Mouse (Mus musculus): ENCODE measurements around the gene Ntrk3.

Ntrk3 gene

DNA sequence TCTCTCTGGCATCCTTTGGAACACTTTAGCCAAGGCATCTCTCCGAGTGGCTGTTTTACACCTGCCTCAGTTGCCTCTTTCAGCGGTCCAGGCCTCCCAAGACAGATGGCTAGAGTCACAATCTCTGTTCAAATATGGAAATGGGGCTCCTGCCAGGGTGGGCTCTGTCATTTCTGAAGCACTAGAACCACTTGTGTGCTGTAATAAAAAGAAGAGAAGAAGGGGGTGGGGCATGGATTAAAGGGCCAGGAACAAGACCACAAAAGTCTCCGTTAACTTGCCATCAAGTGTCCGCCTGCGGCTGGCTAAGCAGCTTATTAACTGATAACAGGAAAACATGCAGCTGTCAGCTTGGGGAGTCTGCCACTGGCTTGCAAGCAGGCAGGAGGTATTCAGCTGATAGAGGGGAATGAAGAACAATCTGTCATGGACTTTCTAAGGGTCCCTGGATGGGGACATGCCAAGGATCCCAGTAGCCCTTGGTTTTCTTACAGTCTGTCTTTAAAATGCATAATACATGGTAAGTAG, 304.1 kb downstream of the Ntrk3 start:
- no peak for DNase-seq

GRCm38 (mm10) chr7:78431611-78432010, 306.2 kb downstream of the Ntrk3 start:
- DNase-seq: no peak

GRCm38 (mm10) chr7:78412172-78412571, 325.6 kb downstream of the Ntrk3 start:
- DNase-seq: no peak

DNA sequence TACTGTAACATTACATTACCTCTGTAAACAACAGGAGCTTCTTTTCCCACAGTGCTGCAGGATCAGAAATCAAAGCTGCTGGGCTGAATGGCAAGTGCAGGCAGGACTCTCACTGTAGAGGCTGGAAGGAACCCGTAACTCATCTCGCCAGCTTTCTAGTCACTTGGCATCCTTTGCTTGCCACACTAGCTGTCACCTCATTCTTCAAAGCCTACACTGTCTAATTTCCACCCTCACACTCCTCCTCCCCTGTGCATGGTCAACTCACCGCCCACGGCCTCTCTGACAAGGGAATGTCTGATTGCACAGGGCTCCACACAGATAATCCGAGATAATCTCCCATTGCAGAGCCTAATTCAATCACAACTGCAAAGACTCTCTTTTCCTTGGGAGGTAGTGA, 327.8 kb downstream of the Ntrk3 start:
- no peak for DNase-seq

DNA sequence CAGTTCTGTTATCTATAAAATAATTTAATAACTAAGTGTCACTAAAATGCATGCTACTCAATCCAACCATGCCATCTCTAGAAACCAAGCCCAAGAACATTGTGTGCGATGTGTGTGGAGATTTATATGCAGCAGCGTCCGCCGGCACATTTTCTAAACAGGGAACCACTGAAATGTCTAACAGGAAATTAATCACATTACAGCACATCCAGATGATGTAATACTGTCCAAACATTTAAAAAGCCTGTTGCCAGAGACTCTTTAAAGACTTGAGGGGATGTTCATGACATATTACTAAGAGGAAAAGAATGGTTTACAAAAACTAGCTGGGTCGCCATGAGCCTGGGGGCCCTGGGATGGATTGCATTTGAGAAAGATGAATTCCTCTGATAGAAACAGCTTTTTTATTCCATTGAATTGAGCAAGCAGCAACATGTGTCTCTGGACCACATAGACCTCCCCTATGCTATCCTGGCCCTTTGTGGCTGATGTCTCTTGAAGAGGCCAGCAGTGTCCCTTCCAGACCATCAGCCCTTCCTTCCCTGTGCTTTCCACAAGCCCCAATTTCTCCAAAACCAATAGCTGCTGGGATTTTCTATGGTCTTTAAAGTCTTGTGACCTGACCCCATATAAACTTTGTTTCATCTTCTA, 331.0 kb downstream of the Ntrk3 start:
- DNase-seq: no peak

DNA sequence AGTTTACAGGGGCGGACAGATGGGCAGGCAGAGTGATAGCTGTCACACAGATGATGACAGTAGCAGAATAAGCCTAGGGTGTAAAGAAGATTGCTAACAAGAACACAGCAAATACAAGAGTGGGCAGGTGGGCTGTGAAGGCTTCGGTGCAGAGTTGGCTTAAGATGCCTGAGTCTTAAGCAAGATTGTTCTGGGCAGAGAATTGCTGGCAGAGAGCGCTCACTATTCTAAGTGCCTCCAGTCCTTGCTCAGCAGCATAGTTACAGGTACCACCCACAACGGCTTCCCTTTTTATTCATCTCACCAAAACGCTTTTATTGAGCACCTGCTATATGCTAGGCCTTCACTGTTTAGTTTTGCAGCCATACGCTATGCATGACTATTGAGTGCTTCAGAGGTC, 333.3 kb downstream of the Ntrk3 start:
- DNase-seq: no peak

DNA sequence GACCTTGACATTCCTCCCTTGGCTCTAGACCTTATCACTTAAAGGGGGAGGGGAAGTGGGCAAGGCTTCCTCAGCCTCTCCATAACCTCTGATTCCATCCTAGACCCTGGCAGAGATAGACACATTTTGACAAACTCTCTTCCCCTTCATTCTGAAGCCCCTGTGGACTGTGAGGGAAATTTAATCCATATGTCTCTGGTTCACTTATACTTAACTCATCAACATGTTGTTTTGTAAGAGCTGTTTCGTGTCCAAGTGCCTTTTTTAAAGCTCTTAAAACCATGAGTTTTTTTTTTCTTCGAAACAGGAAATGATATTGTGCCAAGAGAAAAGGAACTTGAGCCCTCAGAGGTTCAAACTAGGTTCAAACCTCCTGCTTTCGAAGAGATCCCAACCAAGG, 335.3 kb downstream of the Ntrk3 start:
- no peak for DNase-seq

- peak; percentile 28 for DNase-seq
These were observed 337.6 kb downstream of the Ntrk3 start for GRCm38 (mm10) chr7:78400219-78400618.

- DNase-seq: no peak
These were observed 339.4 kb downstream of the Ntrk3 start for GRCm38 (mm10) chr7:78398377-78398776.

GRCm38 (mm10) chr7:78397215-78397614, 340.6 kb downstream of the Ntrk3 start:
- no peak for DNase-seq

DNA sequence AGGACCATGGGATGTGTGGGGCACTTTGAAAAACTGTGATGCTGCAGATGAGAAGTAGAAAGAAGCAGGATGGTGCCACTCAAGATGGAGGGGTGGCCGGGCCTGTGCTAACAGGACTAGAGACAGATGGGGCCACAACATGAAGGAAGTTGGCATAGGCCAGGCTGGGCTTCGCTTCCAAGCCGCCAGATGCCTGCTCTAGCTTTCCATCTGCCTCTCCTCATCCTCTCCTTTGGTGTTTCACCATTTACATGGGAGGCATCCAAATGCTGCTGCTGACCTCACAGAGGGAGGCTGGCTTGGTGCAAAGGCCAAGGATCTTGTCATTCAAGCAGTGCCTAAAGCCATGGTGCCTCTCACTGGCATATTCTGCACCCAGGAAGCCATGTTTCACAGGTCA, 347.8 kb downstream of the Ntrk3 start:
- DNase-seq: peak; percentile 84

GRCm38 (mm10) chr7:78388101-78388500, 349.7 kb downstream of the Ntrk3 start:
- DNase-seq: no peak

DNA sequence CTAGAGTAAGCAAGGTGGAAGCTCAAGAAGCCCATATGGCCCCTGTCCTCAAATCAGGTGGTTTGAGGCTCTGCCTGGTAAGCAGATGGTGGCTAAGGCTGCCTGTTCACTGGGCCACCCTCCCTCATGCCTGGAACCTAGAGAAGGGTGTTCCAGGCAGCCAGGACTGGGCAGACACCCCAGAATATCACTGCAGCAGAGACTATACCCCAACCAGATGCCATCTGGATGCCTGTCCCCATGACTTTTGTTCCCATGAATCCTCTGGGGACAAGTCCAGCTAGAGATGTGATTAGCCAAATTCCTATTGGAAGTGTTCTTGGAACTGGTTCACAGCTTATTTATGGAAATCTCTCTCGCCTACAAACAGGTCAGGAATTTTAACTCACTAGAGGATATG, 351.8 kb downstream of the Ntrk3 start:
- DNase-seq: peak; percentile 64

DNA sequence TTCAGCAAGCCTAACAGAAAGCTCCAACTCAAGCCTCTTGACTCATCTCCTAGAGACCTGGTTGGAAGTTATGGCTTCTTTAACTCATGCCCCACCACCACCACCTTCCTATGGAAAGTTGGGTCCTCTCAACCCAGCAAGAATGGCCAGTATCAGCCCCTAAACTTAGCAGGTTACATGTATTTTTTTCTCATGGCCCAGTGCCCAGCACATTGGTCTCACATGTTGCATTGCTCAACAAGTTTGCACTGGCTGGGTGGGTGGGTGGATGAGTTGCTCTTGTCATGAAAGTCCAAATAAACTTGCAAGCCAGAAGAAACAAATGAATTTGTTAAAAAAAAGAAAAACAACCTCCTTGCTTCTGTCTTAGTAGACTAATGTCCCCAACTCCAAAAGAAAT, 353.7 kb downstream of the Ntrk3 start:
- DNase-seq: no peak

DNA sequence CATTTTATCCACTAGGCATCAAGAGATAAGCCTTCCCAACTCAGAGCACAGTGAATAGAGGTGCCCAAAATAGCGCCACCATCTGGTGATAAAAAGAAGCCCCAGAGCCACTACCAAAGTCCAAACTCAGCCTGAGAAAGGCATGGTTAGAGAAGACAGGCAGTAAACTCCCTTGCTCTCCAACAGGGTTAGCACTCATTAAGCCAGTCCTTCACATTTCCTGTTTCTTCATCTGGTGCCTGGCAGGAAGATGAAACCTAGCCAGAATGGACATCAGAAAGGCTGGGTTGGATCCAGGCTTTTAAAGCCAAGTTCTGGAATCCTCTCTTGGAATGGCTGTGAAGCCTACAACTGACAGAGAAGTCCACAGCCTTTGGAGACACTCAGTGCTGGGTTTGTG, 355.7 kb downstream of the Ntrk3 start:
- DNase-seq: no peak

DNA sequence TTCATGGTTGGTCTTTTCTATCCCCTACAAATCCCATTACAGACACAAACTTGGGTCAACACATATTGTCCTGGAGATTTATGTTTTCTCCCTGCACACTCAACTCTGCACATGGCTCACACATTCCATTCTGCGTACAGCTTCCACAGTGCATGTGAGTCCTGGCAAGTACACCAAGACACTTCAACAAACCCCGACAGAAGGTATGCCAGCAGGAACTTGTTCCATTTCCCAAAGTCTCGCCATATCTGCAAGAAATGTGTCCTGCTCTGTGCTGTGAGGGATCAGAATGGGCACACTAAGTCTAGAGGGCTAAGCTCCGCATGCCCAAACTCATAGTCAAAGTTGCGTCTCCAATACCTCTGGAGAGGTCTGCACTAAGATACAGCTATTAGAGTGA, 358.0 kb downstream of the Ntrk3 start:
- DNase-seq: no peak

- DNase-seq: no peak
These were observed 359.5 kb downstream of the Ntrk3 start for GRCm38 (mm10) chr7:78378306-78378705.

DNA sequence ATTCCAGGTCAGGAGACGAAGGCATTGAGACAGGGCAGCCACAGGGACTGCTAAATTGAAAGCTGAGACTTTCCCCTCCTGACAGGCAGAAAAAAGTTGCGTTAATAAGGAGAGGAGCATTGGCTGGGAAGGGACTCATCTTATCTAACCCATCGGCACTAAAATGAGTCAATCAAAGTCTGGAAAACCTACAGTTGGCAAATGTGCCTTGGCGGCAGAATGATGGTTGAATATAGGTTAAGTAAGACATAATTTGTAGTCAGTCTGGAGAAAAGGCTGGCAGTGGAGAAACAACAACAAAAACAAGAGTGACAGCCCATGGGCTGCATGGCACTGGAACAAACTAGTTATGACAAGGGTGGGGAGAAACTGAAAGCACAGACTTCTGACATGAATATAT, 360.9 kb downstream of the Ntrk3 start:
- DNase-seq: no peak

GRCm38 (mm10) chr7:78361341-78362309, 376.2 kb downstream of the Ntrk3 start:
- DNase-seq: no peak

DNA sequence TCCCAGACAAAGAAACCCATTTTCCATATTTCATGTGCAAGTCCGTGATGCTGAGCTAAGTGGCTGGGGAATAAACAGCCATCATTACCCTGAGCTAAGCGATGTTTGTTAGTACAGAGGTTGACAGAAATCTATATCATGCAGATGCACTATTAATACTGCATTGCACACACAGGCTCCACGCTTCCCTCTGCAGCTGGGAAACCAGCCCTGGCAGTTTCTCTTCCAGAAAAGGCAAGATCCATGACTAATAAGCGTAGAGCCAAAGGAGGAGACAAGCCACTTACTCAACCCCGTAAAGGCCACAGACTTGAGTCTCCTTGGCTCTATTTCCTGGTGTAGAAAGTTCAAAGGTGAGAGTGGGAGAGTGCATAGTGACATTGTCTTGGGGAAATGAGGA, 390.3 kb downstream of the Ntrk3 start:
- DNase-seq: no peak

DNA sequence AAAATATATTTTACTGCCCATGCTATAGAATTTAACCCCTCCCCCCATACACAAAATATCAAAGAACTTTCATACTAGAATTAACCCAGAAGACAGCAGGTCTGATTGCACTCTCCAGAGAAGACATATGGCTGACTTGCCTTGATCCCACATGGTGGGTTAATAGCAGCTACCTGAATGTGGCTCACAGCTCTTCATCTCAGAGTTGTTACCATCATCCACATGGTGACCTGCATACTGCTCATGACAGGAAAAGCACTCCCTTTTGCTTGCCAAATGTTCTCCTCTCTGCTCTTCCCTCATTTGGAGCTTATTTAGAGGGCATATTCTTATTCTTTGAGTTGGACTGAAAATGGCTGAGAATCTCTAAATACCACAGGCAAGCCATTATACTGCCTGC, 404.4 kb downstream of the Ntrk3 start:
- no peak for DNase-seq

- DNase-seq: peak; percentile 37
These were observed 409.5 kb downstream of the Ntrk3 start for GRCm38 (mm10) chr7:78328301-78328700.

DNA sequence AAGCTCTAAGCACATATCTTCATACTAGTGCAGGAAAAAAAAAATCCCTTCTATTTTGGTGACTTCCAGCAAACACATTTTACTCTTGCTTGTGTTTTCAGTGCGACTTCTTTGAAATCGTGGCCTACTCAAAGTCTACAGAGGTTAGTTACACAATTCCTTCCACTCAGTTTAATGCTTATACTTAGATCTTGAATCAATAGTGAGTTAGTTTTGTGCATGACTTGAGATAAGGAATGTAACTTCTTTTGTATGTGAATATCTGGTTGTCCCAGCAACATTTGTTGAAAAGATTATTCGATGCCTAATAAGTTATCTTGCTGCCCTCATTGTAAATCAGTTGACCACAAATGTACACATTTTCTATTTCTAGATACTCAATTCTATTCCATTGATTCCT, 411.6 kb downstream of the Ntrk3 start:
- DNase-seq: no peak

- DNase-seq: no peak
These were observed 419.2 kb downstream of the Ntrk3 start for GRCm38 (mm10) chr7:78318640-78319039.
